Mouse (Mus musculus): ENCODE measurements around the gene Pdgfc. TPM values are rescaled to one million over a fixed set of nuclear protein-coding genes. Genes with fewer than 3 reads are reported as not detected.

The Pdgfc gene
- total and polyA plus RNA-seq, 2 experiments: 1.5 to 2.6 TPM

DNA sequence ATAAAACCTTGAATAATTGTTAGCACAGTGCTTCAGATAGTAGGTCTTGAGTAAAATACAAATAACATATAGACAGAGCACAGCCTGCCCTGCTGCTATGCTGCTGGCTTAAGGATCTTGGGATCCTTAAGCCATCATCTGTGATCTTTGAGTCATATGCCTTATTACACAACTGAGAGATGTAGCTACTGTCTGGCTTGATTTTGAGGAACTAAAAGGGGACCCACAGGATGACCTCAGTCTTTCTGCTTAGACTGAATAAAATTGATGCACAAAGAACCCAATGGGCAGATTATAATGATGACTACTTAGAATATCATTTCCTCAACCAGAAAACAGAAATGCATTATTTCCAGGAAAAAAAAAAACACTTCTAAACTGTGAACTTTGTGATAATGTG lies 15.3 kb downstream of the Pdgfc start:
- Histone ChIP-seq H3K4me1 (ENCODE audit: control insufficient read depth, insufficient read depth, low read length) (no peaks in the 10 kb centered on the region; the same call in 1 of the 2 replicates), H3K27ac (replicated peaks; ENCODE audit: insufficient read depth, low read depth, low read length) (no peak overlapping the region), H3K79me2 (ENCODE audit: control insufficient read depth, insufficient read depth, low read length) (no peaks in the 10 kb centered on the region; the same call in 1 of the 2 replicates), H3K27me3 (ENCODE audit: control insufficient read depth, insufficient read depth, low read length) (no peaks in the 10 kb centered on the region), H3K36me3 (ENCODE audit: control insufficient read depth, insufficient read depth, low read length) (no peaks in the 10 kb centered on the region), H3K9ac (ENCODE audit: low read depth, low read length) (no peak overlapping the region), H3K4me3 (ENCODE audit: insufficient read depth, low read depth, low read length) (no peak overlapping the region)
- DNase-seq (ENCODE audit: extremely low read depth, low read depth, low spot score): peak; percentile 56
- TF ChIP-seq POLR2A (IDR thresholded peaks at IDR 0.05; ENCODE audit: extremely low read depth, insufficient read depth, low read length): no peak
- TF ChIP-seq CTCF (IDR thresholded peaks at IDR 0.05; ENCODE audit: low read depth, low read length): no peak

DNA sequence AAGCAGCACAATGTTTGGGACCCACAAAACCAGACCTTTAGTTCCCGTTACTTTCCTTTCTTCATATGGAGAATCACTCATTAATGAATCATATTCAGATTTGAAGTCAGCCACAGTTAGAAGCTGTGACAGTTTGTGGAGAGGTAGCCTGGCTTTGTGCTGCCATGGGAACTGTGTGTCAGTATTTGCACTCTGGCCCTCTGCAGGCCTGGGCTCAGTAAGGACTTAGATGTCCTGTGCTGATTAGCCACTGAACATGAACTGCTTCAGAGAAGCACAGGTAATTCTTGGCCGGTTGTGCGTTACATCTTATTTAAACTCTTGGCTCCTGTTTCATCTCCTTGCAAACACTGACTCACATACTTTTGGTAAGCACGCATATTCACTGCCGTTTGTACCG lies 16.2 kb downstream of the Pdgfc start:
- Histone ChIP-seq H3K79me2 (ENCODE audit: control insufficient read depth, insufficient read depth, low read length) (no peaks in the 10 kb centered on the region; the same call in 1 of the 2 replicates), H3K9ac (ENCODE audit: low read depth, low read length) (no peak overlapping the region), H3K27me3 (ENCODE audit: control insufficient read depth, insufficient read depth, low read length) (no peaks in the 10 kb centered on the region), H3K27ac (replicated peaks; ENCODE audit: insufficient read depth, low read depth, low read length) (peak overlapping the region; percentile 27), H3K4me3 (ENCODE audit: insufficient read depth, low read depth, low read length) (no peak overlapping the region), H3K36me3 (ENCODE audit: control insufficient read depth, insufficient read depth, low read length) (no peaks in the 10 kb centered on the region), H3K4me1 (ENCODE audit: control insufficient read depth, insufficient read depth, low read length) (no peaks in the 10 kb centered on the region; the same call in 1 of the 2 replicates)
- DNase-seq (ENCODE audit: extremely low read depth, low read depth, low spot score): no peak
- TF ChIP-seq POLR2A (IDR thresholded peaks at IDR 0.05; ENCODE audit: extremely low read depth, insufficient read depth, low read length) (no peak), CTCF (IDR thresholded peaks at IDR 0.05; ENCODE audit: low read depth, low read length) (no peak)
- WGBS: 81% methylated on average over 6 of the region's 6 CpGs

DNA sequence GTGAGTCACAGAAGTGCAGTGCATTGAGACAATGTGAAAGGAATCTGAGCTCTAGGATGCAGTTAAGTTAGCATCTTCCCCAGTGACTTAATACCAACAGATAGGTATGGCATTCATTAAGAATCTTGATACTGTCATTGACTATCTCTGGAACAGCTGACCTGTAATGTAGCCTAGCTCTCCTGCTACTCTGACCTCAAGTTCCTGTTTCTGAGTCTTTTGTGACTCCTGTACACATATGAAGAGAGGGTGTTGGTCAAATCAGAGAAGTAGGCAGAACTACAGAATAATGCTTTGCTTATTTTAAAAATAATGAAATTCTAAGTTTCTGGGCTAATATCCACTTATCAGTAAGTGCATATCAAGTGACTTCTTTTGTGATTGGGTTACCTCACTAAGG lies 17.9 kb downstream of the Pdgfc start:
- Histone ChIP-seq H3K9ac (ENCODE audit: low read depth, low read length) (no peak overlapping the region), H3K27me3 (ENCODE audit: control insufficient read depth, insufficient read depth, low read length) (no peaks in the 10 kb centered on the region), H3K79me2 (ENCODE audit: control insufficient read depth, insufficient read depth, low read length) (no peaks in the 10 kb centered on the region; the same call in 1 of the 2 replicates), H3K4me3 (ENCODE audit: insufficient read depth, low read depth, low read length) (no peak overlapping the region), H3K36me3 (ENCODE audit: control insufficient read depth, insufficient read depth, low read length) (no peaks in the 10 kb centered on the region), H3K4me1 (ENCODE audit: control insufficient read depth, insufficient read depth, low read length) (peaks cover 3% of the 10 kb centered on the region; the same call in 1 of the 2 replicates), H3K27ac (replicated peaks; ENCODE audit: insufficient read depth, low read depth, low read length) (no peak overlapping the region)
- no peak for DNase-seq (ENCODE audit: extremely low read depth, low read depth, low spot score)
- TF ChIP-seq POLR2A (IDR thresholded peaks at IDR 0.05; ENCODE audit: extremely low read depth, insufficient read depth, low read length): no peak
- no peak for TF ChIP-seq CTCF (IDR thresholded peaks at IDR 0.05; ENCODE audit: low read depth, low read length)

DNA sequence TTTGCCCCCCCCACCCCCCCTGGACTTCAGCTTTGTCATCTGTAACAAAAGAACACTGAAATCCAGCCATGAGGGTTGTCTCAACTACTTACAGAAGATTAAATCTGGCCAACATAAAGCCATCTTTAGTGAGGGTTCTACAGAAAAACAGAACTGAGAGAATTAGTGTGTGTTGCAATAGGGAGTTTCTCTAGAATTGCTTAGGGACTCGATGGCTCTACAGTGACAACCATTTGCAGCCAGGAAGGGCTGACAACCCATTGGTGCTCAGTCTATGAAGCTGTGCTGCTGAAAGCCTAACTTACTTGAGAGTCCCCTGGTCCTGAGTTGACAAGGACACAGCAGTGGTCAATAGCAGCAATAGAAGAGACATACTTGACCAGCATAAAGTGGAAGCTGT lies 21.5 kb downstream of the Pdgfc start:
- H3K4me3 ChIP-seq (ENCODE audit: insufficient read depth, low read depth, low read length): no peak overlapping the region
- no peaks in the 10 kb centered on the region for H3K27me3 ChIP-seq (ENCODE audit: control insufficient read depth, insufficient read depth, low read length)
- H3K79me2 ChIP-seq (ENCODE audit: control insufficient read depth, insufficient read depth, low read length): no peaks in the 10 kb centered on the region; the same call in 1 of the 2 replicates
- DNase-seq (ENCODE audit: extremely low read depth, low read depth, low spot score): no peak
- 0 out of 2 replicates have a peak overlapping the region, but pooled peaks have one; percentile 29 for H3K27ac ChIP-seq (replicated peaks; ENCODE audit: insufficient read depth, low read depth, low read length)
- H3K4me1 ChIP-seq (ENCODE audit: control insufficient read depth, insufficient read depth, low read length): peaks cover 3% of the 10 kb centered on the region; the same call in 1 of the 2 replicates
- no peak for TF ChIP-seq POLR2A (IDR thresholded peaks at IDR 0.05; ENCODE audit: extremely low read depth, insufficient read depth, low read length)
- TF ChIP-seq CTCF (IDR thresholded peaks at IDR 0.05; ENCODE audit: low read depth, low read length): no peak
- H3K9ac ChIP-seq (ENCODE audit: low read depth, low read length): no peak overlapping the region
- no peaks in the 10 kb centered on the region for H3K36me3 ChIP-seq (ENCODE audit: control insufficient read depth, insufficient read depth, low read length)
- WGBS: 77% methylated on average over 1 of the region's 1 CpGs

DNA sequence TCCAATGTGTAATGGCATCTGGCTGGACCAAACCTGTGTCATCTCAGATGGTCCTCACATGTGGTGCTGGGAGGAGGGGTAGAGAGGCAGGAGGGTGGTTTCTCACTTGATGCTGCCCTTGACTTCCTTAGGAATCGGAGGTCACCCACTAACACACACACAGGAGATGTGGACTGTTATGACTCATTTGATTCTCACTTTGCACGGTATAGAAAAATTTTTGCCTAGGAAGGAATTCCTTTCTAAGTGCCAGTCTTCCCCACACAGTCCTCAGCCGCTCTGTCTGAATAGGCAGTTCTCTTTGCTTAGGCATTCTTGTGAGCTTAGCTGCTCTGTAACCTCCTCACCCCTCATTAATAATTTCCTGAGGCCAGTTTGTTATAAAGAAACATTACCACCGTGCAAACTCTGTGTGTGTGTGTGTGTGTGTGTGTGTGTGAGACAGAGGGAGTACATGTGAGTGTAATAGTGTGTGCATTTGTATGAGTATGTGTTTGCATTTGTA lies 22.4 kb downstream of the Pdgfc start:
- 48% methylated on average over 4 of the region's 4 CpGs for WGBS
- no peaks in the 10 kb centered on the region for H3K36me3 ChIP-seq (ENCODE audit: control insufficient read depth, insufficient read depth, low read length)

DNA sequence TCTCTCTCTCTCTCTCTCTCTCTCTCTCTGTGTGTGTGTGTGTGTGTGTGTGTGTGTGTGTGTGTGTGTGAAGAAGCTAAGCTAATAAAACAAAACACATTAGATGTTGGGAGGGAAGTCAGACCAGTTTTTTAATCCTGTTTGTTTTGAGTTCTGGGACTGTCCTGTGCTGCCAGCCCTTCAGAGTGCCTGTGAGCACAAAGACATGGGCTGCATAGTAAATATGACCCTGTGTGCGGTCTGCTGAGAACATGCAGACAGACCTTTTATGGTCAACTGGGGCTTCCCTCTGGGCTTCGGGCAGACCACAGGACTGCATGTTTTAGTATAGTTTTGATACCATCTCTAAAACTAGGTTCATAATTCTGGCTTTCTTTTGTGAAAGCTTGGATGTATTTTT lies 32.3 kb downstream of the Pdgfc start:
- Histone ChIP-seq H3K4me1 (ENCODE audit: control insufficient read depth, insufficient read depth, low read length) (peaks cover 2% of the 10 kb centered on the region; the same call in 1 of the 2 replicates), H3K27me3 (ENCODE audit: control insufficient read depth, insufficient read depth, low read length) (no peaks in the 10 kb centered on the region), H3K9ac (ENCODE audit: low read depth, low read length) (no peak overlapping the region), H3K4me3 (ENCODE audit: insufficient read depth, low read depth, low read length) (no peak overlapping the region), H3K36me3 (ENCODE audit: control insufficient read depth, insufficient read depth, low read length) (no peaks in the 10 kb centered on the region), H3K27ac (replicated peaks; ENCODE audit: insufficient read depth, low read depth, low read length) (no peak overlapping the region), H3K79me2 (ENCODE audit: control insufficient read depth, insufficient read depth, low read length) (no peaks in the 10 kb centered on the region)
- WGBS: 46% methylated on average over 2 of the region's 2 CpGs
- TF ChIP-seq CTCF (IDR thresholded peaks at IDR 0.05; ENCODE audit: low read depth, low read length): no peak
- no peak for TF ChIP-seq POLR2A (IDR thresholded peaks at IDR 0.05; ENCODE audit: extremely low read depth, insufficient read depth, low read length)
- DNase-seq (ENCODE audit: extremely low read depth, low read depth, low spot score): peak; percentile 58

More for the DNA sequence above, 22.4 kb downstream of the Pdgfc start:
- no peak overlapping the region for H3K9ac ChIP-seq (ENCODE audit: low read depth, low read length)
- DNase-seq (ENCODE audit: extremely low read depth, low read depth, low spot score): no peak
- peaks cover 3% of the 10 kb centered on the region; the same call in 1 of the 2 replicates for H3K4me1 ChIP-seq (ENCODE audit: control insufficient read depth, insufficient read depth, low read length)
- H3K79me2 ChIP-seq (ENCODE audit: control insufficient read depth, insufficient read depth, low read length): no peaks in the 10 kb centered on the region; the same call in 1 of the 2 replicates
- TF ChIP-seq CTCF (IDR thresholded peaks at IDR 0.05; ENCODE audit: low read depth, low read length): no peak
- TF ChIP-seq POLR2A (IDR thresholded peaks at IDR 0.05; ENCODE audit: extremely low read depth, insufficient read depth, low read length): no peak
- no peak overlapping the region for H3K27ac ChIP-seq (replicated peaks; ENCODE audit: insufficient read depth, low read depth, low read length)
- H3K4me3 ChIP-seq (ENCODE audit: insufficient read depth, low read depth, low read length): no peak overlapping the region
- H3K27me3 ChIP-seq (ENCODE audit: control insufficient read depth, insufficient read depth, low read length): no peaks in the 10 kb centered on the region

Measured in liver, adult 2 months (tissue).